Mouse (Mus musculus) erythroblast, embryonic 14.5 days (primary cell): Measurements from ENCODE around the gene Rfx2.

Experiments used
- GATA1 ChIP-seq: IDR thresholded peaks from 2 replicates; pipeline ENCODE4 v1.6.1; 2012; ENCODE audit warnings: low read length, inconsistent platforms, mixed read lengths
- TAL1 ChIP-seq: IDR thresholded peaks from 3 replicates; pipeline ENCODE4 v1.6.1; 2012; ENCODE audit warnings: low read length, inconsistent platforms, mixed read lengths

- TF ChIP-seq TAL1 (no peak), GATA1 (no peak)
Observed at GRCm38 (mm10) chr17:56728117-56728516, 102.7 kb downstream of the Rfx2 start.
